Mouse (Mus musculus): ENCODE measurements around the gene Taf12. TPM values are rescaled to one million over a fixed set of nuclear protein-coding genes. Genes with fewer than 3 reads are reported as not detected.
A peak's percentile ranks its signal among the peaks of the same experiment; 100 is the strongest.

Taf12 gene
- polyA plus RNA-seq, 1 experiment = 6.9 TPM

DNA sequence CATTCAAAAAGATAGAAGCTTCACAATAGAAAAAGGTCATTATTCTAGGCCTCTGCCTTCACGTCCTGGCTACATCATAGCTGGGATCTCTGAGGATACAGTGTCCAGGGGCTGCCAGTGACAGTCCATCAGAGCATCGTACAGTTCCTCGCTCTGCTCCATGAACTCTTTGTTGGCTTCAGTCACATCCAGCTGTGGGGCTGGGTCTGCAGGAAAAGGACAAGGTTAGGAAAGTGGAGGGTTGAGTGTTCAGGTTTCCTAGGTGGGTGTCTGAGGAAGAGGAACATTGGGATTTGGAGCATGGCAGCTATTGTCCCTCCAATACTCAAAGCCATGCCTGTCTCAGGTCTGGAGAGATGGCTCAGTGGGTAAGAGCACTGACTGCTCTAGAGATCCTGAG, 37.6 kb downstream of the Taf12 start:
- Histone ChIP-seq H3K36me3 (ENCODE audit: control insufficient read depth, insufficient read depth, low read length) (peaks cover 23% of the 10 kb centered on the region), H3K27ac (ENCODE audit: insufficient read depth, low read length) (no peak overlapping the region), H3K27me3 (ENCODE audit: control insufficient read depth, insufficient read depth, low read length) (no peaks in the 10 kb centered on the region), H3K4me3 (ENCODE audit: extremely low read depth, insufficient read depth, insufficient read length) (no peak overlapping the region), H3K4me1 (ENCODE audit: control insufficient read depth, insufficient read depth, insufficient read length) (peaks cover 2% of the 10 kb centered on the region; the same call in 1 of the 2 replicates)
- DNase-seq (ENCODE audit: low read depth in 1 of 2, low spot score in 2 of 2) = no peak
- WGBS = 84% methylated on average over 3 of the region's 3 CpGs
- TF ChIP-seq CTCF (IDR thresholded peaks at IDR 0.05; ENCODE audit: extremely low read depth, insufficient read depth, insufficient read length, insufficient replicate concordance) = no peak
- TF ChIP-seq POLR2A (IDR thresholded peaks at IDR 0.05; ENCODE audit: low read depth, low read length) = no peak

DNA sequence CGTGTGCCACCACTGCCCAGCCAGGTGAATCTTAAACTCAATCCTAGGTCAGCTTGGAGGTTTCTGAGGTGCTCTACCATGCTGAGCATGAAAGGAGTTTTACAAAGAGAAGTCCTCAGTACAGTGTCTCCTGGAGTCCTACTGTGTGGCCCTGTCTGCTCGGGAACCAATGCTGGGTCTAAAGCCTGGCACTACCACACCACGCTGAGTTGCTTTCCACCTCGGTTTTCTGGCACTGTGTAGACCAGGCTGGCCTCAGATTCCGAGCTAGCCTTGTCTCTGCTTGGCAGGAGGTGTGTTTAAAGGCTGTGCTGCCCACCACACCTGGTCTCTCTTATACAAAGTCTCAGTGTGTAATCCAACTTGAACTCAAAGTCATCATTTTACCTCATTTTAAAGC, 38.5 kb downstream of the Taf12 start:
- H3K4me3 ChIP-seq (ENCODE audit: extremely low read depth, insufficient read depth, insufficient read length) = no peak overlapping the region
- no peak for TF ChIP-seq CTCF (IDR thresholded peaks at IDR 0.05; ENCODE audit: extremely low read depth, insufficient read depth, insufficient read length, insufficient replicate concordance)
- H3K27ac ChIP-seq (ENCODE audit: insufficient read depth, low read length) = no peak overlapping the region
- no peak for DNase-seq (ENCODE audit: low read depth in 1 of 2, low spot score in 2 of 2)
- WGBS = 89% methylated on average over 5 of the region's 5 CpGs
- H3K27me3 ChIP-seq (ENCODE audit: control insufficient read depth, insufficient read depth, low read length) = no peaks in the 10 kb centered on the region
- H3K4me1 ChIP-seq (ENCODE audit: control insufficient read depth, insufficient read depth, insufficient read length) = peaks cover 2% of the 10 kb centered on the region; the same call in 1 of the 2 replicates
- peaks cover 23% of the 10 kb centered on the region for H3K36me3 ChIP-seq (ENCODE audit: control insufficient read depth, insufficient read depth, low read length)

DNA sequence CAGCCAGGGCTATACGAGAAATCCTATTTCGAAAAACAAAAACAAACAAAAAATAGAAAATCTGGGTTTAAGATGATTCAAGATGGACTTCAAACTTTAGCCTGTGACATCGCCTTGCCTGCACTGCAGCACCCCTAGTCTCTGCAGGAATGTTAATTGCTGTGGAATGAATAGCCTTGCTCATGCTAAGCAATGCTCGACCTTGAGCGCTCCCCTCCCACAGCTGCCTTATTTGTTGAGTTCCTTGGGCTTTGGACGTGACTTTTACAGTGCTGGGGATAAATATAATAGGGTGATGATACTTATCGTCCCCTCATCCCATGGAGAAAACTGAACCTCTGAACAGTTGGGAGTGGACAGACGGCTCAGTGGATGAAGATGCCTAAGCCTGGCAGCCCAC, 41.5 kb downstream of the Taf12 start:
- DNase-seq (ENCODE audit: low read depth in 1 of 2, low spot score in 2 of 2) = no peak
- H3K27ac ChIP-seq (ENCODE audit: insufficient read depth, low read length) = no peak overlapping the region
- no peaks in the 10 kb centered on the region for H3K27me3 ChIP-seq (ENCODE audit: control insufficient read depth, insufficient read depth, low read length)
- no peak for TF ChIP-seq CTCF (IDR thresholded peaks at IDR 0.05; ENCODE audit: extremely low read depth, insufficient read depth, insufficient read length, insufficient replicate concordance)
- no peak overlapping the region for H3K4me3 ChIP-seq (ENCODE audit: extremely low read depth, insufficient read depth, insufficient read length)
- no peaks in the 10 kb centered on the region for H3K4me1 ChIP-seq (ENCODE audit: control insufficient read depth, insufficient read depth, insufficient read length)
- peaks cover 26% of the 10 kb centered on the region for H3K36me3 ChIP-seq (ENCODE audit: control insufficient read depth, insufficient read depth, low read length)
- 93% methylated on average over 8 of the region's 8 CpGs for WGBS

DNA sequence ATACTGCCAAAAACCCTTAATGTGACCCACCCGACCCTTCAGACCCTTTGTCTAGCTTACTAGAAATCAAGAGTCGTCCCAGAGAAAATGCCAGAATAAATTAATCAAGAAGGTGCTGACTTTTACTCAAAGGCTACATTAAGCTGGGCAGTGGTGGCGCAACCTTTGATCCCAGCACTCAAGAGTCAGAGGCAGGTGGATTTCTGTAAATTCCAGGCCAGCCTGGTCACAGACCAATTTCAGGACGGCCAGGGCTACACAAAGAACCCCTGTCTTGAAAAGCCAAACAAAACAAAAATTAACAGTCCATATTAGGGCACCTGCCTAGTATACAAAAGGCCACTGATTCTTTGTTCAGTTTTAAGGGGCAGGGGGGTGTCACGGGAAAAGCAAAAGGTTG, 52.3 kb downstream of the Taf12 start:
- Histone ChIP-seq H3K36me3 (ENCODE audit: control insufficient read depth, insufficient read depth, low read length) (peaks cover 15% of the 10 kb centered on the region), H3K27ac (ENCODE audit: insufficient read depth, low read length) (no peak overlapping the region), H3K4me3 (ENCODE audit: extremely low read depth, insufficient read depth, insufficient read length) (no peak overlapping the region), H3K4me1 (ENCODE audit: control insufficient read depth, insufficient read depth, insufficient read length) (peaks cover 5% of the 10 kb centered on the region; the same call in 1 of the 2 replicates), H3K27me3 (ENCODE audit: control insufficient read depth, insufficient read depth, low read length) (no peaks in the 10 kb centered on the region)
- no peak for TF ChIP-seq POLR2A (IDR thresholded peaks at IDR 0.05; ENCODE audit: low read depth, low read length)
- TF ChIP-seq CTCF (IDR thresholded peaks at IDR 0.05; ENCODE audit: extremely low read depth, insufficient read depth, insufficient read length, insufficient replicate concordance) = no peak
- WGBS = 95% methylated on average over 5 of the region's 5 CpGs
- DNase-seq (ENCODE audit: low read depth in 1 of 2, low spot score in 2 of 2) = no peak

DNA sequence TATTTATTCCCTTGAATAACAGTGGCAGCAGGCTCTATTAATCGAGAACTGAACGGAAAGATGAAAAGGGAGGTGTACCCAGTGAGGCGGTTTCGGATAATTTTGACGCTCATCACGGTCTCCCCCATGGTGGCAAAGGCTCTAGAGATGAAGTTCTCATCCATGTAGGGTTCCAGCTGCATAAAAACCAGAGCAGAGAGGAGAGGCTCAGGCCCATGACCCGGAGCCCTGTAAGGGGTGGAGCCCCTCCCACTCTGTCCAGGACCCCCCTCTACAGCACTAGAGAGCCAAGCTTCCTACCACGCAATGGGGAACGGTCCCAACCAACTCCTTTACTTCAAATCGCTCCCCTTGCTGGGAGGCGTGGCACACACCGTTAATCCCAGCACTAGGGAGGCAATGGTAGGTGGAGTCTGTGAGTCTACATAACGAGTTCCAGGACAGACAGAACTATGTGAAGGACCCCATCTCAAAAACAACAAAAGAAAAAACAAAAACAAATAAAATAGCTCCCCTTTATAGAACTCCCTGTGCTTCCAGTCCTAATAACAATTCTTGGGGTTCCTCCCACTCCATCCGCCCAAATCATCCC, 54.3 kb downstream of the Taf12 start:
- H3K4me1 ChIP-seq (ENCODE audit: control insufficient read depth, insufficient read depth, insufficient read length) = peaks cover 5% of the 10 kb centered on the region; the same call in 1 of the 2 replicates
- WGBS = 68% methylated on average over 14 of the region's 14 CpGs
- peaks cover 11% of the 10 kb centered on the region for H3K36me3 ChIP-seq (ENCODE audit: control insufficient read depth, insufficient read depth, low read length)
- DNase-seq (ENCODE audit: low read depth in 1 of 2, low spot score in 2 of 2) = no peak
- peak overlapping the region; percentile 86; the same call in 1 of the 2 replicates for H3K27ac ChIP-seq (ENCODE audit: insufficient read depth, low read length)
- TF ChIP-seq CTCF (IDR thresholded peaks at IDR 0.05; ENCODE audit: extremely low read depth, insufficient read depth, insufficient read length, insufficient replicate concordance) = no peak
- no peak for TF ChIP-seq POLR2A (IDR thresholded peaks at IDR 0.05; ENCODE audit: low read depth, low read length)
- H3K4me3 ChIP-seq (ENCODE audit: extremely low read depth, insufficient read depth, insufficient read length) = peak overlapping the region; percentile 85
- H3K27me3 ChIP-seq (ENCODE audit: control insufficient read depth, insufficient read depth, low read length) = no peaks in the 10 kb centered on the region

DNA sequence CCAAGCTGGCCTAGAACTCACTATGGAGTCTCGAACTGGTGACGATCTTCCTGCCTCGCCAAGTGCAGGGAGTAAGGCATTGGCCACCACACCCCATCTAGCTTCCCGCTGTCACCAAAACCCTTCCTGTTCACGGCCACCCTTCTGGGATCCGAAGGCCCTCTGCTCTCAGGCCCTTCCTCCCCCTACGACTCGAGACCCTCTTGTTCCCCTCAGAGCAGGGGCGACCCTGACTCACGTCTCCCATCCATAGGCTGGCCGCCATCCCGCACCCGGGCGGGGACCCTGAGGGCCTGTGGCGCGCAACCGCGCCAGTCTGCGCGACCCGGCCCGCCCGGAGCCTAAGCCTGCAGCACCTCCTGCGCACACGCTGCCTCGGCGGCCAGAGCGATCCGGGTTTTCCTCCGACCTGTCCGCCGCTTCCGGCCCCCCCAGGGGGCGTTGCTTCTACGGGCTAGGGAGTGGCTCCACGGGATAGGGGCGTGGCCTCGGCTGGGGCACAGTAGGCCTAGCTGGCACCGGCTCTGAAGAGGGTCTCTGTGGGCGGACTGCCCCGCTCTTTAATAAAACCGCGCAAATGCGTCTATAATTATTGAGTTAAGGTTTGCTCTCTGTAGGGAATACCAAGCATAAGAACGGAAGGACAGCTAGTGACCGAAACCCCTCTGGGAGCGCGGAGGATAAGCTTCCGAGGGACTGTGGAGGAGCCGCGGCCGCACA, 55.1 kb downstream of the Taf12 start, which contains the start of gene Trnau1ap:
Trnau1ap (minus strand) TSS at position 424 of the 720 bp plus-strand sequence.
- peaks cover 14% of the 10 kb centered on the region for H3K36me3 ChIP-seq (ENCODE audit: control insufficient read depth, insufficient read depth, low read length)
- peak; percentile 76 to 90 for DNase-seq (ENCODE audit: low read depth in 1 of 2, low spot score in 2 of 2)

More for the DNA sequence above, 55.1 kb downstream of the Taf12 start, which contains the start of gene Trnau1ap:
- TF ChIP-seq CTCF (IDR thresholded peaks at IDR 0.05; ENCODE audit: extremely low read depth, insufficient read depth, insufficient read length, insufficient replicate concordance) (0 out of 2 replicates have a peak, but pooled peaks have one; percentile 1), POLR2A (IDR thresholded peaks at IDR 0.05; ENCODE audit: low read depth, low read length) (peak; percentile 82)
- peak within 1 kb of the TSS; percentile 85 for H3K4me3 ChIP-seq (ENCODE audit: extremely low read depth, insufficient read depth, insufficient read length)
- no peaks in the 10 kb centered on the region for H3K27me3 ChIP-seq (ENCODE audit: control insufficient read depth, insufficient read depth, low read length)
- H3K27ac ChIP-seq (ENCODE audit: insufficient read depth, low read length) = peak within 1 kb of the TSS; percentile 86
- under 1% methylated on average over 52 of the region's 52 CpGs for WGBS
- peaks cover 5% of the 10 kb centered on the region; the same call in 1 of the 2 replicates for H3K4me1 ChIP-seq (ENCODE audit: control insufficient read depth, insufficient read depth, insufficient read length)
